Mouse (Mus musculus) heart, postnatal 10 days (tissue): Measurements from ENCODE around the gene Myh14. TPM values are rescaled to one million over a fixed set of nuclear protein-coding genes. Genes with fewer than 3 reads are reported as not detected.

ENCODE experiments used
- DNase-seq, 2 experiments: peaks; one replicate each; pipeline ENCODE4 v3.0.0; 2021
- intact Hi-C: fragments of 180-260 bp; cut with DNase I; formaldehyde crosslinking; loops from one replicate; pipeline ENCODE4 v1.15.1; 2025
- total RNA-seq, 2 experiments: library from RNA; stranded (reverse); gene quantifications; 2 replicates each; pipeline ENCODE4 v1.2.3; 2021

The Myh14 gene
- total RNA-seq, 2 experiments from 2014 or later: 37.0 to 46.2 TPM

DNA sequence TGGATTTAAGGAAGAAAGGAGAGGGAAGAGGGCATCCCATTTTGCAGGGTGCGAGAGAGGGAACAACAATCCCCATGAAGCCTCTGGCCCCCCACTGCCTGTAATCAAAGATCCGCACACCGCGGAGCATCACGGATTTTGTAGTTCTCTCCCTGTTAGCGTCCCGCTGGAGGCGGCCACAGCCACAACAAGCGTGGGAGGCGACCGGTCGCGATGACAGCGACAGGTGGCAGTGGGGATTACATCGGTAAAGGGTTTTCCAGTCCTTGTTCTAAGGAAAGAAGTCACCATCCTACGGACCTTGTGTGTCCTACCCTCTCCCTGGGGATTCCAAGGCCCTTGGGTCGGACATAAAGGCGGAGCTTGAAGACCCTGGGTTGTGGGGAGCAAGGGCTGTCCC, 83.7 kb downstream of the Myh14 start:
- peak; percentile 32 to 53 for DNase-seq
- intact Hi-C loops: no loop called here

GRCm38 (mm10) chr7:44586518-44586917, 84.1 kb downstream of the Myh14 start:
- intact Hi-C loops: no loop called here
- no peak for DNase-seq

DNA sequence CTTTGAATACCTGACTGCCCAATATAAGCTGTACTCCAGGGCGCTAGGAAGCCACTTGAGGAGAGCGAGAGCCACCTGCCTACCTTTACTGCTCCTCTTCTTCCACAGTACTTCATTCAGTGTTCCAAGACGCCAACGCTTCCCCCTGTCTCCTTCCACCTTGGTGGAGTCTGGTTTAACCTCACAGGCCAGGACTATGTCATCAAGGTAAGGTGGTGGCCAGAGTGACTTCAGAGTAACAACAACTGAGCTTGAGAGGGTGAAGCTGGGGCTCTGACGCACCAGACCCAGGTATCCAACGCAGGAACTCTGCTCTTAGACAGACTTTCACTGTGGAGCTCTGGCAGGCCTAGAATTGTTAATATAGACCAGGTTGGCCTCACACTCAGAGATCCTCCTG, 85.0 kb downstream of the Myh14 start:
- DNase-seq: no peak
- intact Hi-C loops: no loop called here

DNA sequence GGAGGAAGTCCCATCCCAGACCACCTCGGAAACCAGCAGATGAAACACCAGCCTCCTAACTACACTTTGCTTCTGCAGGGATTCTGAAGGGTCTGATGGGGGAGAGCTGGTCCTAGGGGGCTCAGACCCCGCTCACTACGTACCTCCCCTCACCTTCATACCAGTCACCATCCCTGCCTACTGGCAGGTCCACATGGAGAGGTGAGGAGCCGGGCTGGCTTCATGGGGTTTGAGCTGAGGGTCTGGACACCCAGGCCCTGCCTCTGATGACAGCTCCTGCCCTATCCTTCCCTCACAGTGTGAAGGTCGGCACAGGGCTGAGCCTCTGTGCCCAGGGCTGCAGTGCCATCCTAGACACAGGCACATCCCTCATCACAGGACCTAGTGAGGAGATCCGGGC, 85.7 kb downstream of the Myh14 start:
- intact Hi-C loops: no loop called here
- DNase-seq: no peak

DNA sequence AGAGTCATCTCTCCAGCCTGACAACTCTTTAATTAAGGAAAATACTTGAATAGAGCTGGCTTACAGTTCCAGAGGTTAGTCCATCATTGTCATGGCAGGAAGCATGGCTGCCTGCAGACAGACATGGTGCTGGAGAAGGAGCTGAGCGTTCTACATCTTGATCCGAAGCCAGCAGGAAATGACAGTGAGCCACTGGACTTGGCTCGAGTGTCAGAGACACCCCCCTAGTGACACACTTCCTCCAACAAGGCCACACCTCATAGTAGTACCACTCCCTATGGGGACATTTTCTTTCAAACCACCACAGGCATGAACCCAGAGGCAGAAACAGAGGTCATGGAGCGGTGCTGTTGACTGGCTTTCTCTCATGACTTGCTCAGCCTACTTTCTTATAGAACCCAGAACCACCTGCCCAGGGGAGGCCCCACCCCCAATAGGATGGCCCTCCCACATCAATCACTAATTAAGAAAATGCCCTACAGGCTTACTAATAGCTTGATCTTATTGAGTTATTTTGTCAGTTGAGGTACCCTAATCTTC, 86.3 kb downstream of the Myh14 start:
- intact Hi-C loops: no loop called here
- no peak for DNase-seq

DNA sequence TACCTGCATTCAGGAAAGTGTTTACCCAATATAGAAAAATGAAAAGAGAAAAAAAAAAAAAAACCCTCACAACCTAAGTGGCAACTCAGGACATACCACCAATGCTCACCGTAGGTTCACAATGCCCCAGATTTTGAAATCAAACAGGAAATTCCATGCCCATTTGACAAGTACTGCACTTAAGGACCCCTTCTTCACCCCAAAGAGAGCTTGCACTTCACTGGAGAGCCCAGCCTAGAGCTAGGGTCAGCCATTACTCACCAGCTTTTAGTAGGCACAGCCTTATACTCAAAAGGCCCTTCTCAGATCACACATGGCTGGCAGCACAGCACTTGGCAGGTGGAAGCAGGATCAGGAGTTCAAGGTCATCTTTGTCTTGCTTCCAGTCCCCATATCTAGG, 87.5 kb downstream of the Myh14 start:
- intact Hi-C loops: no loop called here
- DNase-seq: no peak

DNA sequence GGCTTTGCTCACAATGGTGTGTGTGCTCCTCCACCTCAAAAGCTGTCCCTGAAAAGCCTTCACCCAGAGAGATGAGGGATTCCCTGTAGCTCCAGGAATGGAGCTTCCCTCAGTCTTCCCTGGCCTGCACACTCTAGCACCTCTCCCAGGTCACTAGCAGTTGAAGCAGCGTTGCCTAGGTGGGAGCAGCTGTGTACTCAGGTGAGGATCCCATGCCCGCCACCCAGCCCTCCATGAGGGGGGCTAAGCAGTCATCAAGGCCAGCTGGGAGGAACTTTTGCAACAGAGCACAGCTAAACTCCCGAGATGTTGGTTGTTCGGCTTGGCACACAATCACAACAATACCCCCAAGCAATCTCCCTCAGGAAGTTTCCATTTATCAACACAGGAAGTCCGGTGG, 87.9 kb downstream of the Myh14 start:
- intact Hi-C loops: no loop called here
- DNase-seq: no peak

DNA sequence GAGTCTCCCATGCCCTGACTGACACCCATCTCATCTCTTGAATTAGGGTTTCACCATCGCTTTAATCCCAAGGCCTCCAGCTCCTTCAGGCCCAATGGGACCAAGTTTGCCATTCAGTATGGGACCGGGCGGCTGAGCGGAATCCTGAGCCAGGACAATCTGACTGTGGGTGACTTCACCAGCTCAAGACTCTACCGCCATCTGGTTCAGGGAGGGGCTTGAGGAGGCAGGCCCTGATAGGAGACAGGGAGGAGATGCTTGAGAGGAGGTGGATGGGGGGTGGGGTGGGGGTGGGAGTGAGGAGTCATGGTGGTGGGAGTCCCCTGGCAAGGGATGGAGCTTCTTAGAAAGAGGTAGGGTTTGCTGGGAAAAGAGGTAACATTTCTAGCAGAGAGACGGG, 89.0 kb downstream of the Myh14 start:
- no peak for DNase-seq
- intact Hi-C loops: no loop called here

DNA sequence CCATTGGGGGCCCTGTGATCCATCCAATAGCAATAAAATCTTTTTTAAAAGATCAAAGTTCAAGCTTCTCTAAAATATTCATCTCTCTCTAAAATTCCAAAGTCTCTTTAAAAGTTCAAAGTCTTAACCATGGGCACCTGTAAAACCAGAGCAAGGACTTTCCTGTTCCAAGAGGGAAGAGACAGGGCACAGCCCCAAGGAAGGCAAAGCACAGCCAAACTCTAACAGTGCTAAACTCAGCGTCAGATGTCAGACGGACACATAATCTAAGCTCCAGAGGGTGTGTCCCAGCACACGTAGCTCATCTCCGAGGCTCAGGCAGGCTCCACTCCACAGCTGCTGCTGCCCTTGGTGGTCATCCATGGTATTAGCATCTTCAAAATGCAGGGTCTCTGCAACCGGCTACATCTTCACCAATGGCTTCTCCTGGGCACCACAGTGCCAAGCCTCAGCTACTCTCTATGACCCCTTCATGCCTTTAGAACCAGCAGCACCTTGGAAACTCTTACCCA, 94.3 kb downstream of the Myh14 start:
- intact Hi-C loops: no loop called here
- DNase-seq: no peak

- intact Hi-C loops: no loop called here
- DNase-seq: no peak
Measured at GRCm38 (mm10) chr7:44572956-44573484, 97.6 kb downstream of the Myh14 start.

DNA sequence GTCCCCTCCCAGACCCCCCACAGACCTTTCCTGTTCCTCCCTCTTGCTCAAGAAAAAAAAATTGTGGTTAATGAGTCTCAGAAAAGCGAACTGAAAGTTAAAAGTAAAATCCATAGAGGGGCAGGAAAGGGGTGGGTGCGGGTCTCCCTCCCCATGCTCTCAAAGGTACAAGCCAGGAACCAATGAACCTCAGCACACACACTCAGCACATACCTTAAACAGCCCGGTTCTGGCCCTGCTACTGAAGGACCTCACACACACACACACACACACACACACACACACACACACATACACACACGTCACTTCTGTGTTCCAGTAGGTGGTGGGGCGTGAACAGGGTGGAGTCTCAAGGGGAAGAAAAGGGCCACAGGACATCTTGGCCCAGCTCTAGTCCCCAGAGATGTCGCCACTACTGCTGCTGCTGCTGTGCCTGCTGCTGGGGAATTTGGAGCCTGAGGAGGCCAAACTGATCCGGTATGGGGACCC, 98.4 kb downstream of the Myh14 start, which contains the start of gene Napsa:
TSS of gene Napsa (plus strand) at position 168 of the 489 bp plus-strand sequence.
- DNase-seq: no peak
- intact Hi-C loops: no loop called here

DNA sequence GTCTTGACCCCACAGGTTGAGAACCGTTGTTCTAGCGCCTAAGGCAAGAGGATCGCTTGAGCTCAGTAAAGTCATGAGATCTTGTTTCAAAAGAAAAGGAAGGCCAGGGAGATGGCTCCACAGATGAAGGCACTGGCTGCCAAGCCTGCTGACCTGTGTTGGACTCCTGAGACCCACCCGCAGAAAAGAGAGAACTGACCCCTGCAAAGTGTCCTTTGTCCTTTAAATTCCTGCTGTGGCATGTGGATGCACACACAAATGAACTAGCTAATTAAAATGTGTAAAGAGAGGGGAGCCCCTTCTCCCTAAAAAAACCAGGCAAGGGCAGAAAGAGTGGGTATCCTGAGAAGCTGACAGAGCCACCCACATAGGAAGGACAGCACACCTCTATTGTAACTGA, 98.8 kb downstream of the Myh14 start:
- no peak for DNase-seq
- intact Hi-C loops: no loop called here

DNA sequence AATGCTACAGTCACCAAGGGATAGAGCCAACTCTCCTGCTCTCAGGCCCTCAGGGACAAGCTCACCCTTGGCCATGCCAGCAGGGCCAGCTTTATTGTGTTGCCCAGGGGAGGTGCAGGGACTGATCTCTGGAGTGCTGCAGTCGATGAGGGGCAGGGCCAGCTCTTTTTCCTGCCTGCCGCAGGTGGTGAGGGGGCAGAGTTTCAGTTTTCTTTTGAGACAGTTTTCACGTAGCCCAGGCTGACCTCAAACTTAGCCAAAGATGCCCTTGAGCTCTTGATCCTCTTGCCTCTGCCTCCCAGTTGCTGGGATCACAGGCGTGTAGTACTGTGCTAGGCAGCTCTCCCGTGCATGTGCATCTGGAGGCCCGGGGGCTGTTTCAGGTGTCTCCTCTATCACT, 99.7 kb downstream of the Myh14 start:
- intact Hi-C loops: no loop called here
- no peak for DNase-seq

GRCm38 (mm10) chr7:44568803-44569202, 101.8 kb downstream of the Myh14 start:
- intact Hi-C loops: no loop called here
- no peak for DNase-seq

DNA sequence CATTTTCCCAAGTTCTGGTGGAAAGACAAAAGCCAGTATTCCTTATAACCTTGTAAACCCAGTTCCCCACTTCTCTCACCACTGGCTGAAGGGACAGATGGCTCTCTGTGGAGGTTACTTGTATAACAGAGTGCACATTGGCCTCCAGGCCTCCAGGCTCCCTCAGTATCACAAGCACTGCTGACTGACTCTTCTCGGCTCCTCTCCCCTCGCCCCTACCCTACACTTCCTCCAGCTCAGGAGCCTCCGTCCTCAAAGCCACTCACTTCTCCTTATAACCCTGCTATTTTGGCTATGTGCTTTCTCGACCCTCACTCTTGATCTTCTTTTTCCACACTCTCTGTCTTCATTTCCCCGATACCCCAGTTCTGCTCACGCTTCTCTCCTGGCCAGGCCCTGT, 105.2 kb downstream of the Myh14 start:
- intact Hi-C loops: no loop called here
- no peak for DNase-seq

- intact Hi-C loops: loop anchor here (5.0 kb wide), 1 partner anchor 302 kb away; the partner anchor contains the start of gene Gm15517
- DNase-seq: no peak
Measured at GRCm38 (mm10) chr7:44564486-44564885, 106.2 kb downstream of the Myh14 start.

DNA sequence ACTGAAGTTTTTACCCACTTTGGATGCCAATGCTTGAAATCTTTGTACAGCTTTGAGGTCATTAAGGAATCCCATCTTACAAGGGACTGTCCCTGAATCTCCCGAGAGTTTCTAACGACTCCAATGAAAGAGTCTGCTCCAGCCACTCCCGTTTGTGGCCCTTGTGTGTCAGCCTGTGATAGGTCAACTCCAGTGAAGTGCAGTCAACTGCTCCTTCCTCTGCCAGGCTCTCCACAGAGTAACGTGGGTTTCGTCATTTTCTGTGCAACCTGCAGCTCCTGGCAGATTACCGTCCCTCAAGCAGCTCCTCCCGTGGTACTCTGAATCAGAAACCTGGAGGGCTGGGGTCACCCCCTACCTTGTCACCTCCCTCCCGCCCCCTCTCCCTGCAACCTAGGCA, 107.4 kb downstream of the Myh14 start:
- DNase-seq: no peak
- intact Hi-C loops: loop anchor here (5.0 kb wide), 1 partner anchor 301 kb away; the partner anchor contains the start of gene Gm15517

- DNase-seq: peak; percentile 81 to 90
- intact Hi-C loops: loop anchor here (1.0 to 5.0 kb wide), 3 partner anchors 39 to 298 kb away; partner anchors contain the start of gene Gm15517
Measured at GRCm38 (mm10) chr7:44560435-44561400, 109.9 kb downstream of the Myh14 start.

- intact Hi-C loops: no loop called here
- DNase-seq: no peak
Measured at GRCm38 (mm10) chr7:44557629-44558028, 113.0 kb downstream of the Myh14 start.
